Mouse (Mus musculus) left cerebral cortex, postnatal 25 days (tissue): ENCODE measurements around the gene Amdhd2. TPM values are rescaled to one million over a fixed set of nuclear protein-coding genes. Genes with fewer than 3 reads are reported as not detected.
A peak's percentile ranks its signal among the peaks of the same experiment; 100 is the strongest.

ENCODE experiments used
- DNase-seq, 2 experiments: peaks; one replicate each; pipeline ENCODE4 v3.0.0; 2022; ENCODE audit warnings: low spot score in 2 of 2, mixed read lengths in 1 of 2
- intact Hi-C: fragments of 180-260 bp; cut with DNase I; formaldehyde crosslinking; loops from one replicate; pipeline ENCODE4 v1.15.1; 2025
- total RNA-seq, 2 experiments: library from RNA; stranded (reverse); gene quantifications; 2 replicates each; pipeline ENCODE4 v1.2.3; 2021

Amdhd2 gene
- 10 to 100 TPM; 25.9 to 28.3 TPM for total RNA-seq

- peak; percentile 99 for DNase-seq
Observed at GRCm38 (mm10) chr17:24163176-24163962, at the start of gene Amdhd2. Amdhd2 (minus strand) TSS chr17:24163766.

GRCm38 (mm10) chr17:24213186-24213585 lies 49.6 kb upstream of the Amdhd2 start:
- intact Hi-C loops: no loop called here
- peak in 1 of 2 experiments; percentile 62 for DNase-seq

More at GRCm38 (mm10) chr17:24163176-24163962, at the start of gene Amdhd2:
- intact Hi-C loops: no loop called here

GRCm38 (mm10) chr17:24212441-24213018 lies 49.0 kb upstream of the Amdhd2 start:
- intact Hi-C loops: no loop called here
- DNase-seq: no peak

- intact Hi-C loops: no loop called here
- peak; percentile 90 to 96 for DNase-seq
Observed at GRCm38 (mm10) chr17:24211631-24212440, 48.3 kb upstream of the Amdhd2 start.

GRCm38 (mm10) chr17:24210591-24210990 lies 47.0 kb upstream of the Amdhd2 start:
- no peak for DNase-seq
- intact Hi-C loops: no loop called here

- no peak for DNase-seq
- intact Hi-C loops: loop anchor here (5.0 kb wide), 1 partner anchor 142 kb away; the partner anchor contains the start of genes Abca17 and Abca3
Observed at GRCm38 (mm10) chr17:24209916-24210240, 46.3 kb upstream of the Amdhd2 start.

GRCm38 (mm10) chr17:24209043-24209915 lies 45.7 kb upstream of the Amdhd2 start, which contains the start of gene Ntn3:
Ntn3 (minus strand) TSS chr17:24209531.
- peak in 1 of 2 experiments; percentile 46 for DNase-seq
- intact Hi-C loops: loop anchor here (5.0 kb wide), 1 partner anchor 143 kb away; the partner anchor contains the start of genes Abca17 and Abca3

- intact Hi-C loops: loop anchor here (5.0 kb wide), 1 partner anchor 144 kb away; the partner anchor contains the start of genes Abca17 and Abca3
- DNase-seq: no peak
Observed at GRCm38 (mm10) chr17:24208641-24209042, 45.1 kb upstream of the Amdhd2 start.

GRCm38 (mm10) chr17:24207768-24208640 lies 44.4 kb upstream of the Amdhd2 start:
- DNase-seq: no peak
- intact Hi-C loops: loop anchor here (5.0 kb wide), 1 partner anchor 144 kb away; the partner anchor contains the start of genes Abca17 and Abca3

- DNase-seq: peak; percentile 83 to 86
- intact Hi-C loops: loop anchor here (5.0 kb wide), 1 partner anchor 146 kb away; the partner anchor contains the start of genes Abca17 and Abca3
Observed at GRCm38 (mm10) chr17:24206451-24207351, 43.1 kb upstream of the Amdhd2 start.

- intact Hi-C loops: loop anchor here (5.0 kb wide), 1 partner anchor 146 kb away; the partner anchor contains the start of genes Abca17 and Abca3
- peak in 1 of 2 experiments; percentile 64 for DNase-seq
Observed at GRCm38 (mm10) chr17:24205908-24206361, 42.4 kb upstream of the Amdhd2 start.

- DNase-seq: peak; percentile 95 to 97
- intact Hi-C loops: loop anchor here (5.0 kb wide), 1 partner anchor 147 kb away; the partner anchor contains the start of genes Abca17 and Abca3
Observed at GRCm38 (mm10) chr17:24205284-24205888, 41.8 kb upstream of the Amdhd2 start, which contains the start of gene Tbc1d24. Tbc1d24 (minus strand) TSS chr17:24205562.

- no peak for DNase-seq
- intact Hi-C loops: loop anchor here (5.0 kb wide), 1 partner anchor 147 kb away; the partner anchor contains the start of genes Abca17 and Abca3
Observed at GRCm38 (mm10) chr17:24204846-24205245, 41.3 kb upstream of the Amdhd2 start.

- intact Hi-C loops: no loop called here
- DNase-seq: no peak
Observed at GRCm38 (mm10) chr17:24203611-24204534, 40.3 kb upstream of the Amdhd2 start.

GRCm38 (mm10) chr17:24203068-24203467 lies 39.5 kb upstream of the Amdhd2 start:
- DNase-seq: no peak

More at GRCm38 (mm10) chr17:24203068-24203467, 39.5 kb upstream of the Amdhd2 start:
- intact Hi-C loops: no loop called here
